Mouse (Mus musculus): ENCODE measurements around the gene Cx3cr1.

Cx3cr1 gene

GRCm38 (mm10) chr9:119887144-119887901 lies 182.4 kb downstream of the Cx3cr1 start:
- in situ Hi-C loops (cut with MboI), result no loop called here

DNA sequence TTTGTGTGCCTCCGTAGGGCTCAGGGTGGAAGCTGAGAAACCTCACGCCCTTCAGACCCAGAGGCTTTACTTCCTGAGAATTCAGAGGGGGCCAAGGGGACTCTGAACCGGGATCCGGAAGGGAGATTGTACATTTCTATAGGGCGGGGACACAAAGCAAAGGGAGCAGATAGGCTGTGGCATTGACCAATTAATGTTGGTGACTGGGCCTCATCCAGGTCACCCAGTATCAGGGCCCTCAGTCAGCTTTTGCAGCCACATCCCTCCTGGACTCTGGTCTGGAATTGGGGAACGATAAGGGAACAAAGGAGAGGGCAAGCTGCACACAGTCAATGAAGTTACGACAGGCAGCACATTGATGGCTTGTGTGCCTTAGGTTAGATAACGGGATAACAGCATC lies 215.5 kb downstream of the Cx3cr1 start:
- in situ Hi-C loops (cut with MboI), result no loop called here

- in situ Hi-C loops (cut with MboI), result no loop called here
These were observed 216.4 kb downstream of the Cx3cr1 start for GRCm38 (mm10) chr9:119853071-119853846.

- in situ Hi-C loops (cut with MboI), result no loop called here
These were observed 217.2 kb downstream of the Cx3cr1 start for GRCm38 (mm10) chr9:119852347-119853030.

Data from mature B cell (primary cell).